Mouse (Mus musculus): ENCODE data around the gene Gm15737. TPM values are rescaled to one million over a fixed set of nuclear protein-coding genes. Genes with fewer than 3 reads are reported as not detected.

Gm15737 gene
- total and polyA plus RNA-seq, 2 experiments from 2014 or later: 0.15 to 0.26 TPM

- ATAC-seq (ENCODE audit: insufficient read depth, low read depth) (no peak), DNase-seq (ENCODE audit: low spot score) (no peak)
- H3K4me3 ChIP-seq (ENCODE audit: low read depth, low read length): no peak overlapping the region
- H3K4me1 ChIP-seq (ENCODE audit: control insufficient read depth, insufficient read depth): peaks cover 28% of the 10 kb centered on the region
- H3K27ac ChIP-seq (ENCODE audit: low read depth): no peak overlapping the region
- peaks cover 29% of the 10 kb centered on the region for H3K36me3 ChIP-seq (replicated peaks; ENCODE audit: control insufficient read depth, insufficient read depth, low read length)
- no peaks in the 10 kb centered on the region for H3K27me3 ChIP-seq (ENCODE audit: control insufficient read depth, insufficient read depth, low read length)
- TF ChIP-seq EP300 (IDR thresholded peaks at IDR 0.05; ENCODE audit: low read depth): no peak
- no peak for TF ChIP-seq CTCF (IDR thresholded peaks at IDR 0.05; ENCODE audit: low read depth)
- H3K4me2 ChIP-seq (ENCODE audit: low read depth, low read length): 0 out of 2 replicates have a peak overlapping the region, but pooled peaks have one; percentile 9
- H3K9me3 ChIP-seq (replicated peaks; ENCODE audit: control insufficient read depth, low read length): no peaks in the 10 kb centered on the region
- 0 out of 2 replicates have a peak overlapping the region, but pooled peaks have one; percentile 33 for H3K9ac ChIP-seq (replicated peaks; ENCODE audit: low read depth, low read length)
- WGBS: 41% methylated on average over 8 of the region's 8 CpGs
These were observed 55.4 kb downstream of the Gm15737 start for GRCm38 (mm10) chr6:92924536-92924935.

GRCm38 (mm10) chr6:92928261-92928660, 59.1 kb downstream of the Gm15737 start:
- no peak overlapping the region for H3K9ac ChIP-seq (replicated peaks; ENCODE audit: low read depth, low read length)
- peaks cover 6% of the 10 kb centered on the region; the same call in 1 of the 2 replicates for H3K4me1 ChIP-seq (ENCODE audit: control insufficient read depth, insufficient read depth)
- ATAC-seq (ENCODE audit: insufficient read depth, low read depth) (no peak), DNase-seq (ENCODE audit: low spot score) (no peak)
- no peaks in the 10 kb centered on the region for H3K27me3 ChIP-seq (ENCODE audit: control insufficient read depth, insufficient read depth, low read length)
- 71% methylated on average over 5 of the region's 5 CpGs for WGBS
- H3K36me3 ChIP-seq (replicated peaks; ENCODE audit: control insufficient read depth, insufficient read depth, low read length): peaks cover 64% of the 10 kb centered on the region
- TF ChIP-seq EP300 (IDR thresholded peaks at IDR 0.05; ENCODE audit: low read depth) (no peak), CTCF (IDR thresholded peaks at IDR 0.05; ENCODE audit: low read depth) (no peak)
- no peak overlapping the region for H3K27ac ChIP-seq (ENCODE audit: low read depth)
- no peak overlapping the region for H3K4me2 ChIP-seq (ENCODE audit: low read depth, low read length)
- H3K9me3 ChIP-seq (replicated peaks; ENCODE audit: control insufficient read depth, low read length): no peaks in the 10 kb centered on the region
- no peak overlapping the region for H3K4me3 ChIP-seq (ENCODE audit: low read depth, low read length)

Other genes with a start within 250 kb of the Gm15737 start
- gene Prickle2, start 163.2 kb upstream of the Gm15737 start, total RNA-seq (2014; rRNA removed; ENCODE audit: low replicate concordance): 5.4 and 6.9 TPM in 2 replicates
- gene Prickle2, start 163.2 kb upstream of the Gm15737 start, polyA plus RNA-seq (2015; fragmentation: Nextera tagmentation; extraction: Ambion mirVana): 2.2 TPM in 2 replicates
- gene A730049H05Rik, start 52.9 kb upstream of the Gm15737 start, total RNA-seq (2014; rRNA removed; ENCODE audit: low replicate concordance): 0.46 TPM in 2 replicates
- 1.3 and 1.7 TPM in 2 replicates for gene A730049H05Rik, start 52.9 kb upstream of the Gm15737 start, polyA plus RNA-seq (2015; fragmentation: Nextera tagmentation; extraction: Ambion mirVana)
- gene Adamts9, start 74.1 kb downstream of the Gm15737 start, total RNA-seq (2014; rRNA removed; ENCODE audit: low replicate concordance): 27.8 and 35.5 TPM in 2 replicates
- 3.9 TPM in 2 replicates for gene Adamts9, start 74.1 kb downstream of the Gm15737 start, polyA plus RNA-seq (2015; fragmentation: Nextera tagmentation; extraction: Ambion mirVana)